Mouse (Mus musculus) heart, adult 8-10 months (tissue): ENCODE measurements around the gene Ptprb. TPM values are rescaled to one million over a fixed set of nuclear protein-coding genes. Genes with fewer than 3 reads are reported as not detected.

Experiments
- DNase-seq: peaks from one replicate; pipeline ENCODE4 v3.0.0; 2022; ENCODE audit warnings: low spot score
- total RNA-seq, 4 experiments: library from RNA; stranded (reverse); gene quantifications; 2 replicates each; pipeline ENCODE4 v1.2.4; 2022

Gene Ptprb
- total RNA-seq, 4 experiments from 2014 or later = 49.9 to 68.0 (median 60.9) TPM

DNA sequence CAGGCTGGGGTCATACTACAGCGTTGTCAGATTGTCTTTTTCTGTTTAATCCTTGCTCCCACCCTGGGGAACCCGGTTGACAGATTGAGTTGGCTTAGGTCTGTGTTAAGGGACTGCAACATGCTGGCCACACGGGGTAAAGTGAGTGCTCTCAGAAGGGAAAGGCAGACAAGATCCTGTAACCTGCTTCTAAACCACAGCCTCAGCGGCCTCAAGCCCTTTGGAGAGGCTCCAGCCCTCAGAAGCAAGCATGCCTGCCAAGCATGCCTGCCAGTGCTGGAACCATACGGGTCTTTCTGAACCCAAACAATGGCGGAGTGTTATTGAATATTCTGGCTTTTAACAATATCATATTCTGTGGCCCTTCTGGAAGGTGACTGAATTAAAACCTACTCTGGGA is 149.6 kb downstream of the Ptprb start:
- no peak for DNase-seq

DNA sequence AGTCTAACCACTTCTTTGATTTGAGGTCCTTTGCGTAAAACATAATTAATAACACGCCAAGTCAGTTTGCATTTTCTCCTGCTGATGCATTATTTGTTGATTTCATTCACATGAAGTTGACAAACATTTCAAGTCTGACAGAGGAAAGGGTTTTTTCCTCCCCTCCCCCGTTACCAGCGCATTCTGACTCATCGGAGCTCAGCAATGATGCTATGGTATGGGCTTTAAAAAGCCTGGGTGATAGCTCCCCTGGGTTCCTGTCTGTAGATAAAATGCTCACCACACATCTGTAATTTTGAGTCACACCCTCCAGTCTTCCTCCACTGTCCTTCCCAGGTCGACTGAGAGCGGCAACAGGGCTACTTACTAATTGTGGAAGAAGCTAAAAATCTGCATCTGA is 150.9 kb downstream of the Ptprb start:
- no peak for DNase-seq

DNA sequence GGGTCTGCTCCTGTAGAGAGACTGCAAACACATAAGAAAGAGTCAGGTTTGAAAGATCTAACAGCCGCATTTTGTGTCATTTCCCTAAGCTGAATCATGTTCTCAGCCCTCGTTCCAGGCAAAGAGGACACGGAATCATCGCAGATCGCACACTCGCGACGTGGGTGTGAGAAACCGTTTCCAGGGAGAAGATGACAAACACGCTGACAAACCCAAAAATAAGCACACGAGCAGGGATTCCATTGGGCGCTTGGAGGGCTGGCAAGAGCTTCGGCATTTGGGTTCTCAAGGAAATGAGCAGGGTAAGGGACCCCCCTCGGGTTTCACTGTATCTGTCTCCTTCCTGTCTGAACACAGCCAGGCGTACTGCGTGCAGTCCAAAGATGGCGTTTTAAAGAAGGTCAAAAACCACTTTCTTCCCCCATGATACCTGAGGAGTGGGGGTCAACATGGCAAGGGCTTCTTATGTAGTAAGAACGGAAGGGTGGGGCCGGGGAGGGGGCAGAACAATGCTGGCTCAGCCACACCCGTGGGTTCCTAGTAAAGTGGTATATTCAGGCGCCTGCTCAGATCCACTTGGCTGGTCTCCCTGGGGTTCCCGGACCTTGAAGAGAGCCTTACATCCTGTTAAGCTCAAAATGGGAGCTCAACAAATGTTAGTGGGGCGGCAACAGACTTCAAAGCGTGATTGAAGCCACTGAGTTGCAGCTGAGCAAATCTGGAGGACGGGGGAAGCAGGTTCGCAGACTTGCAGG is 152.9 kb downstream of the Ptprb start:
- DNase-seq = no peak

DNA sequence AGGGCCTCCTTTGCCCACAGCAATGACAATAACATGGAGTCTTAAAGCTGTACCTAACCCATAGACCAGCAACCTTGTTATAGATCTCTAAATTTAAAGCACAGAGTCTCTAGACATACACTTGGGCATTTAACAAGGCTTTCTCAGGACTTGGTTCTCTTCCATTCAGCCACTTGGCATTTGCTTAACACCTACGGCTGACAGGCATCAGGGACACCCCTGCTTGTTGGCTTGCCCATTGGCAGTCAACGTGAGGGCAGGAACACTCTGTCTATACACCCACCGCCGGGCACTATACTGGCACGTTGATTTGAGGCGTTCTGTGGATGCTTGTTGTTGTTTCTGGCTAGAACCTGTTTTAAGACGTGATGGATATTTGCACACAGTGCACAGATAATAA is 157.1 kb downstream of the Ptprb start:
- peak; percentile 16 for DNase-seq

DNA sequence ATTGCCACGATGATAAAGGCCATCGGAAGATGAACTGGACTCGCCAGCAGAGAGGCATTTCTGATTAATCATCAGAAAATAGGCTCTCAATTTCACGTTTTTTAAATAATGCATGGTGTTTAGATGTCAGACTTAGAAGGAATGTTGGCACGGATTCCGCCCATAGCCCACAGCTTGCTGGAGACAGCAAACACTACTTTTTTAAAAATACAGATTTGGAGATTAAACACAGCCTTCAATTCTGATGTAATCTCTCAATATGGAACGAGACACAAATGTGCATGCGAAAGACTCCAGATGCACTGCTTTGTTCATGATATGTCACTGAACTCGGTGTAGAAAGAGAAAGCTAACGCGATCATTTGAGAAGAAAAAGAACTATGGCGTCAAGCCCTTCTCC is 160.1 kb downstream of the Ptprb start:
- no peak for DNase-seq

Other genes starting within 250 kb of the Ptprb start
- gene 4933416C03Rik, start 161.6 kb upstream of the Ptprb start, total RNA-seq = not detected
- gene Kcnmb4, start 198.4 kb downstream of the Ptprb start, total RNA-seq = under 1 TPM in 3 of 4 experiments, not detected in 1; 0.19 to 0.47 (median 0.33) TPM